Mouse (Mus musculus) megakaryocyte, embryonic 14.5 days (primary cell): ENCODE results near the gene Hoxd3. TPM values are rescaled to one million over a fixed set of nuclear protein-coding genes. Genes with fewer than 3 reads are reported as not detected.

ENCODE experiments used
- H3K27me3 ChIP-seq: replicated peaks from 2 replicates; pipeline ENCODE3; 2012; ENCODE audit warnings: inconsistent platforms
- H3K36me3 ChIP-seq: replicated peaks from 2 replicates; pipeline ENCODE3; 2012; ENCODE audit warnings: low read length, inconsistent platforms, mixed read lengths
- H3K4me1 ChIP-seq: 2 replicates; pipeline ENCODE4 v1.6.1; 2012; ENCODE audit warnings: inconsistent platforms
- H3K4me3 ChIP-seq: replicated peaks from 2 replicates; pipeline ENCODE3; 2012; ENCODE audit warnings: moderate library complexity, mild to moderate bottlenecking, inconsistent platforms
- H3K9me3 ChIP-seq: 2 replicates; pipeline ENCODE4 v1.6.1; 2012; ENCODE audit warnings: inconsistent platforms
- FLI1 ChIP-seq: IDR thresholded peaks from 2 replicates; pipeline ENCODE4 v1.6.1; 2012; ENCODE audit warnings: low read length, inconsistent platforms, mixed read lengths
- GATA1 ChIP-seq: IDR thresholded peaks from 3 replicates; pipeline ENCODE4 v1.6.1; 2012; ENCODE audit warnings: mixed read lengths, low read length, inconsistent platforms, borderline replicate concordance
- polyA plus RNA-seq: library from polyadenylated mRNA; stranded (reverse); fragments of >175 nt; gene quantifications from 2 replicates; pipeline ENCODE4 v1.2.3, GENCODE M21; 2012; ENCODE audit warnings: low replicate concordance; ENCODE audit not compliant: insufficient read depth

Gene Hoxd3
- polyA plus RNA-seq, 1 experiment, result not detected

GRCm38 (mm10) chr2:74749337-74750121, 37.8 kb downstream of the Hoxd3 start:
- Histone ChIP-seq H3K27me3 (peaks cover 99% of the 10 kb centered on the region), H3K9me3 (peaks cover 19% of the 10 kb centered on the region), H3K4me3 (peak overlapping the region; percentile 79), H3K36me3 (no peaks in the 10 kb centered on the region), H3K4me1 (peaks cover 29% of the 10 kb centered on the region)
- TF ChIP-seq GATA1 (no peak), FLI1 (no peak)

GRCm38 (mm10) chr2:74750731-74751250, 39.1 kb downstream of the Hoxd3 start:
- TF ChIP-seq GATA1 (no peak), FLI1 (no peak)
- Histone ChIP-seq H3K27me3 (peaks cover 95% of the 10 kb centered on the region), H3K9me3 (peaks cover 19% of the 10 kb centered on the region), H3K4me3 (no peak overlapping the region), H3K4me1 (peaks cover 29% of the 10 kb centered on the region), H3K36me3 (no peaks in the 10 kb centered on the region)

- no peak for TF ChIP-seq FLI1
- no peak for TF ChIP-seq GATA1
- no peaks in the 10 kb centered on the region for H3K36me3 ChIP-seq
- no peak overlapping the region for H3K4me3 ChIP-seq
- peaks cover 89% of the 10 kb centered on the region for H3K27me3 ChIP-seq
- peaks cover 19% of the 10 kb centered on the region for H3K9me3 ChIP-seq
- H3K4me1 ChIP-seq, result peaks cover 22% of the 10 kb centered on the region
Measured at GRCm38 (mm10) chr2:74751861-74752260, 40.1 kb downstream of the Hoxd3 start.

- Histone ChIP-seq H3K4me3 (no peak overlapping the region), H3K27me3 (peaks cover 86% of the 10 kb centered on the region), H3K4me1 (peaks cover 21% of the 10 kb centered on the region), H3K9me3 (peaks cover 19% of the 10 kb centered on the region), H3K36me3 (no peaks in the 10 kb centered on the region)
- TF ChIP-seq FLI1 (no peak), GATA1 (no peak)
Measured at GRCm38 (mm10) chr2:74752431-74753174, 40.9 kb downstream of the Hoxd3 start.

GRCm38 (mm10) chr2:74753175-74753523, 41.4 kb downstream of the Hoxd3 start:
- TF ChIP-seq FLI1, result no peak
- TF ChIP-seq GATA1, result no peak
- Histone ChIP-seq H3K27me3 (peaks cover 86% of the 10 kb centered on the region), H3K4me3 (peak overlapping the region; percentile 71), H3K36me3 (no peaks in the 10 kb centered on the region), H3K4me1 (peaks cover 21% of the 10 kb centered on the region), H3K9me3 (peaks cover 19% of the 10 kb centered on the region)

- no peak for TF ChIP-seq FLI1
- no peak for TF ChIP-seq GATA1
- Histone ChIP-seq H3K9me3 (peaks cover 19% of the 10 kb centered on the region), H3K27me3 (peaks cover 86% of the 10 kb centered on the region)
Measured at GRCm38 (mm10) chr2:74753711-74754110, 42.0 kb downstream of the Hoxd3 start.

GRCm38 (mm10) chr2:74760146-74760545, 48.4 kb downstream of the Hoxd3 start:
- peaks cover 76% of the 10 kb centered on the region for H3K27me3 ChIP-seq

More at GRCm38 (mm10) chr2:74753711-74754110, 42.0 kb downstream of the Hoxd3 start:
- Histone ChIP-seq H3K36me3 (no peaks in the 10 kb centered on the region), H3K4me1 (peaks cover 21% of the 10 kb centered on the region), H3K4me3 (no peak overlapping the region)

GRCm38 (mm10) chr2:74761941-74762340, 50.2 kb downstream of the Hoxd3 start:
- H3K4me3 ChIP-seq, result no peak overlapping the region
- H3K36me3 ChIP-seq, result no peaks in the 10 kb centered on the region
- H3K9me3 ChIP-seq, result 0 out of 2 replicates have a peak, but pooled peaks cover 5% of the 10 kb centered on the region
- peaks cover 79% of the 10 kb centered on the region for H3K27me3 ChIP-seq
- H3K4me1 ChIP-seq, result peaks cover 14% of the 10 kb centered on the region
- TF ChIP-seq GATA1, result no peak
- TF ChIP-seq FLI1, result no peak

More at GRCm38 (mm10) chr2:74760146-74760545, 48.4 kb downstream of the Hoxd3 start:
- Histone ChIP-seq H3K4me1 (peaks cover 14% of the 10 kb centered on the region), H3K36me3 (no peaks in the 10 kb centered on the region), H3K4me3 (no peak overlapping the region), H3K9me3 (0 out of 2 replicates have a peak, but pooled peaks cover 5% of the 10 kb centered on the region)
- no peak for TF ChIP-seq FLI1
- TF ChIP-seq GATA1, result no peak

- Histone ChIP-seq H3K4me3 (peak within 1 kb of the TSS; percentile 88), H3K9me3 (0 out of 2 replicates have a peak, but pooled peaks cover 5% of the 10 kb centered on the region), H3K4me1 (peaks cover 14% of the 10 kb centered on the region), H3K27me3 (peaks cover 78% of the 10 kb centered on the region), H3K36me3 (no peaks in the 10 kb centered on the region)
- no peak for TF ChIP-seq FLI1
- TF ChIP-seq GATA1, result no peak
Measured at GRCm38 (mm10) chr2:74762522-74763244, 51.0 kb downstream of the Hoxd3 start, which contains the start of gene Hoxd1. Hoxd1 (plus strand) TSS chr2:74762980.
